Mouse (Mus musculus): ENCODE measurements around the gene Gm7694. TPM values are rescaled to one million over a fixed set of nuclear protein-coding genes. Genes with fewer than 3 reads are reported as not detected.

The Gm7694 gene
- total and polyA plus RNA-seq, 2 experiments, result 1.0 to 2.6 TPM

- no peak overlapping the region for H3K4me3 ChIP-seq (ENCODE audit: insufficient read depth, low read depth, low read length)
- no peaks in the 10 kb centered on the region for H3K79me2 ChIP-seq (ENCODE audit: control insufficient read depth, insufficient read depth, low read length)
- no peaks in the 10 kb centered on the region for H3K27me3 ChIP-seq (ENCODE audit: control insufficient read depth, insufficient read depth, low read length)
- no peak for DNase-seq (ENCODE audit: extremely low read depth, low read depth, low spot score)
- WGBS, result 95% methylated on average over 3 of the region's 3 CpGs
- H3K9ac ChIP-seq (ENCODE audit: low read depth, low read length), result no peak overlapping the region
- no peak overlapping the region for H3K27ac ChIP-seq (replicated peaks; ENCODE audit: insufficient read depth, low read depth, low read length)
- H3K36me3 ChIP-seq (ENCODE audit: control insufficient read depth, insufficient read depth, low read length), result peaks cover 3% of the 10 kb centered on the region; the same call in 1 of the 2 replicates
- peaks cover 12% of the 10 kb centered on the region; the same call in 1 of the 2 replicates for H3K4me1 ChIP-seq (ENCODE audit: control insufficient read depth, insufficient read depth, low read length)
- TF ChIP-seq CTCF (IDR thresholded peaks at IDR 0.05; ENCODE audit: low read depth, low read length) (no peak), POLR2A (IDR thresholded peaks at IDR 0.05; ENCODE audit: extremely low read depth, insufficient read depth, low read length) (no peak)
Observed at GRCm38 (mm10) chr1:170339943-170340342, 33.8 kb upstream of the Gm7694 start.

DNA sequence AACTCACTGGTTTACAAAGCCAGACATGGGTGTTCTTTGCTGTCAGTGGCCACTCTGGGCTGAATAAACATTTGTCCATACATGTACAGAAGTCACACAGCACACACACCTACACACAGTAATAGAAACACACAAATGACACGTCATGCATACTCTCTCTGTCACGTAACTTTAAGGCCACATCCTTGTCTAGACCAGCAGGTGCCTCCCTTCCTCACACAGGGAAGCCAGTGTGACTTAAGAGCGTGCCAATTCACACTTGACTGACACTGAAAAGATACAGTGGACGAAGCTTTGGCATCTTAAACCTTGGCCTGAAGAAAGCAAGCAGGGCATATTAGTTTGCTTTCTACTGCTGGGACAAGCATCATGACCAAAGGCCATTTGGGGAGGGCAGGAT, 26.6 kb upstream of the Gm7694 start:
- H3K4me3 ChIP-seq (ENCODE audit: insufficient read depth, low read depth, low read length), result no peak overlapping the region
- no peak overlapping the region for H3K27ac ChIP-seq (replicated peaks; ENCODE audit: insufficient read depth, low read depth, low read length)
- DNase-seq (ENCODE audit: extremely low read depth, low read depth, low spot score), result no peak
- H3K9ac ChIP-seq (ENCODE audit: low read depth, low read length), result no peak overlapping the region
- H3K27me3 ChIP-seq (ENCODE audit: control insufficient read depth, insufficient read depth, low read length), result no peaks in the 10 kb centered on the region
- no peaks in the 10 kb centered on the region for H3K4me1 ChIP-seq (ENCODE audit: control insufficient read depth, insufficient read depth, low read length)
- H3K79me2 ChIP-seq (ENCODE audit: control insufficient read depth, insufficient read depth, low read length), result no peaks in the 10 kb centered on the region
- no peak for TF ChIP-seq CTCF (IDR thresholded peaks at IDR 0.05; ENCODE audit: low read depth, low read length)
- TF ChIP-seq POLR2A (IDR thresholded peaks at IDR 0.05; ENCODE audit: extremely low read depth, insufficient read depth, low read length), result no peak
- 90% methylated on average over 4 of the region's 4 CpGs for WGBS
- peaks cover 5% of the 10 kb centered on the region; the same call in 1 of the 2 replicates for H3K36me3 ChIP-seq (ENCODE audit: control insufficient read depth, insufficient read depth, low read length)

DNA sequence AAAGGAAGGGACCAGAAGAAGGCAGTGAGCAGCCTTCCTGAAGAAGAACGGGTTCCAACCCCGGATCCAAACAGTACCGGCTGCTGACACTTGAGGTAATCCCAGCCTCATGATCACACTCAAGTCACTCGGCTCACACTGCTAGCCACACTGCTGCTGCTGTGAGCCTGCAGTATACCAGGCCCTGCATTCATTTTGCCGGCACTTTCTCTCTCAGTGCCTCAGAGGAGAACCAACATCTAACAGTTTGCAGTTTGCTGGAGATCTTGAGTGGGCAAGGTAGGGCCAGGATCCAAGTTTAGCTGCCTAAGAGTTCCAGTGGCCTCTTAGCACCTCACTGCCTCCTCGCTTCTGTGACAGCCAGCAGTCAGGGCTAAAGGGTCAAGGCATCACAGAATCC, 25.8 kb upstream of the Gm7694 start:
- Histone ChIP-seq H3K27ac (replicated peaks; ENCODE audit: insufficient read depth, low read depth, low read length) (no peak overlapping the region), H3K4me1 (ENCODE audit: control insufficient read depth, insufficient read depth, low read length) (no peaks in the 10 kb centered on the region), H3K9ac (ENCODE audit: low read depth, low read length) (no peak overlapping the region), H3K27me3 (ENCODE audit: control insufficient read depth, insufficient read depth, low read length) (no peaks in the 10 kb centered on the region), H3K4me3 (ENCODE audit: insufficient read depth, low read depth, low read length) (no peak overlapping the region), H3K36me3 (ENCODE audit: control insufficient read depth, insufficient read depth, low read length) (peaks cover 2% of the 10 kb centered on the region; the same call in 1 of the 2 replicates), H3K79me2 (ENCODE audit: control insufficient read depth, insufficient read depth, low read length) (no peaks in the 10 kb centered on the region)
- no peak for TF ChIP-seq CTCF (IDR thresholded peaks at IDR 0.05; ENCODE audit: low read depth, low read length)
- no peak for TF ChIP-seq POLR2A (IDR thresholded peaks at IDR 0.05; ENCODE audit: extremely low read depth, insufficient read depth, low read length)
- WGBS, result 86% methylated on average over 6 of the region's 6 CpGs
- no peak for DNase-seq (ENCODE audit: extremely low read depth, low read depth, low spot score)

GRCm38 (mm10) chr1:170325277-170325676, 19.1 kb upstream of the Gm7694 start:
- 15% methylated on average over 4 of the region's 4 CpGs for WGBS
- 0 out of 2 replicates have a peak, but pooled peaks cover 3% of the 10 kb centered on the region for H3K79me2 ChIP-seq (ENCODE audit: control insufficient read depth, insufficient read depth, low read length)
- no peak overlapping the region for H3K9ac ChIP-seq (ENCODE audit: low read depth, low read length)
- H3K4me1 ChIP-seq (ENCODE audit: control insufficient read depth, insufficient read depth, low read length), result peaks cover 5% of the 10 kb centered on the region
- TF ChIP-seq CTCF (IDR thresholded peaks at IDR 0.05; ENCODE audit: low read depth, low read length), result no peak
- no peak for TF ChIP-seq POLR2A (IDR thresholded peaks at IDR 0.05; ENCODE audit: extremely low read depth, insufficient read depth, low read length)
- no peak overlapping the region for H3K27ac ChIP-seq (replicated peaks; ENCODE audit: insufficient read depth, low read depth, low read length)
- H3K4me3 ChIP-seq (ENCODE audit: insufficient read depth, low read depth, low read length), result no peak overlapping the region
- no peaks in the 10 kb centered on the region for H3K27me3 ChIP-seq (ENCODE audit: control insufficient read depth, insufficient read depth, low read length)
- DNase-seq (ENCODE audit: extremely low read depth, low read depth, low spot score), result peak; percentile 96
- peaks cover 2% of the 10 kb centered on the region; the same call in 1 of the 2 replicates for H3K36me3 ChIP-seq (ENCODE audit: control insufficient read depth, insufficient read depth, low read length)

DNA sequence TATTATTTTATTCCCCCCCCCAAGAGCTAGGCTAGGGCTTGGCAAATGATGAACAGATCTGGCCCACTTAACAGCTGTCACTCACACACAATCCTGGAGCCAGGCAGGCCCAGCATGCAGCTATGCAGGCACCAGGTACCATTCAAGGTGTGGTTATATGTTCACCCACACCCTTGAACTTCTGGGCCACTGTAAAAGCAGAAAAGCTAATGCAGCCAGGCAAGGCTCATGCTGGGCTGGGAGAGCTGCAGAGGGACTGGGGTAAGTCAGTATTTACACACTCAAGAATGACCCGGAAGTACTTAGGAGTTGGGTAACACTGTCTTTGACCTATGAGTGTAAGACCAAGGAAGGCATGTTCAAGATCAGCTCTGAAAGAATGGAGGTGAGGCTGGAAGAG, 18.2 kb upstream of the Gm7694 start:
- WGBS, result 55% methylated on average over 1 of the region's 1 CpGs
- Histone ChIP-seq H3K4me1 (ENCODE audit: control insufficient read depth, insufficient read depth, low read length) (peaks cover 5% of the 10 kb centered on the region), H3K27me3 (ENCODE audit: control insufficient read depth, insufficient read depth, low read length) (no peaks in the 10 kb centered on the region), H3K36me3 (ENCODE audit: control insufficient read depth, insufficient read depth, low read length) (peaks cover 4% of the 10 kb centered on the region; the same call in 1 of the 2 replicates), H3K27ac (replicated peaks; ENCODE audit: insufficient read depth, low read depth, low read length) (no peak overlapping the region), H3K4me3 (ENCODE audit: insufficient read depth, low read depth, low read length) (no peak overlapping the region), H3K9ac (ENCODE audit: low read depth, low read length) (no peak overlapping the region), H3K79me2 (ENCODE audit: control insufficient read depth, insufficient read depth, low read length) (0 out of 2 replicates have a peak, but pooled peaks cover 3% of the 10 kb centered on the region)
- TF ChIP-seq CTCF (IDR thresholded peaks at IDR 0.05; ENCODE audit: low read depth, low read length) (no peak), POLR2A (IDR thresholded peaks at IDR 0.05; ENCODE audit: extremely low read depth, insufficient read depth, low read length) (no peak)
- DNase-seq (ENCODE audit: extremely low read depth, low read depth, low spot score), result peak; percentile 11

GRCm38 (mm10) chr1:170323001-170323400, 16.9 kb upstream of the Gm7694 start:
- no peak for TF ChIP-seq POLR2A (IDR thresholded peaks at IDR 0.05; ENCODE audit: extremely low read depth, insufficient read depth, low read length)
- TF ChIP-seq CTCF (IDR thresholded peaks at IDR 0.05; ENCODE audit: low read depth, low read length), result no peak
- Histone ChIP-seq H3K9ac (ENCODE audit: low read depth, low read length) (no peak overlapping the region), H3K36me3 (ENCODE audit: control insufficient read depth, insufficient read depth, low read length) (peaks cover 5% of the 10 kb centered on the region; the same call in 1 of the 2 replicates), H3K79me2 (ENCODE audit: control insufficient read depth, insufficient read depth, low read length) (0 out of 2 replicates have a peak, but pooled peaks cover 3% of the 10 kb centered on the region), H3K4me3 (ENCODE audit: insufficient read depth, low read depth, low read length) (no peak overlapping the region), H3K27ac (replicated peaks; ENCODE audit: insufficient read depth, low read depth, low read length) (no peak overlapping the region), H3K4me1 (ENCODE audit: control insufficient read depth, insufficient read depth, low read length) (peaks cover 5% of the 10 kb centered on the region), H3K27me3 (ENCODE audit: control insufficient read depth, insufficient read depth, low read length) (no peaks in the 10 kb centered on the region)
- WGBS, result 95% methylated on average over 10 of the region's 10 CpGs
- no peak for DNase-seq (ENCODE audit: extremely low read depth, low read depth, low spot score)

All from liver, adult 2 months (tissue).